Comparison of ENCODE assay signal across 8 mouse cellular contexts in the genomic region with DNA sequence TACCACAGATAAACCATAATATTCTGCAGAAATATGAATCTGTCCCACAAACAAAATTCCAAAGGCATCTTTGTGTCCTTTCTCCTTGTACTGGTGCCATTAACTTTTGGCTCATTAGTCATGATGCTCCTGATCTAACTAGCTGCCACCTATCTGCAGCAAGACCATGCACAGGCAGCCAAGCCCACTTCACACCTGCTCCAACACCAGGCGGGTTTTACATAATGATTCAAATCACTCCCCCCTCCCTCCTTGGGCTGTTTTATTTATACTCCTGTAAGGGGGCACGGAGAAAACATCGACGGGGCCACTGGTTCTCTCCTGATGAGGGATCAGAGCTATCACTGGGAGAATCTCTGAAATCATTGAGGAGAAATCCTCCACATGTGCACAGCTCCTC. TPM values are rescaled to one million over a fixed set of nuclear protein-coding genes. Genes with fewer than 3 reads are reported as not detected.
DNase-seq lines count a peak whose midpoint lies in the region; ATAC-seq and TF ChIP-seq lines count a peak whose summit lies in the region.

No protein-coding gene starts in this region.

- H3K27me3 ChIP-seq in lung, embryonic 15.5 days, result peaks cover 63% of the 10 kb centered on the region
- H3K27me3 ChIP-seq in limb, embryonic 12.5 days, result peaks cover 10% of the 10 kb centered on the region
- no peaks in the 10 kb centered on the region for H3K27me3 ChIP-seq in stomach, embryonic 15.5 days (replicated peaks)

- peak; percentile 58 for DNase-seq in cerebellum, adult 9-11 months
- no peak for DNase-seq in lung, adult 2 months

- H3K9ac ChIP-seq in lung, embryonic 15.5 days, result no peak overlapping the region
- H3K9ac ChIP-seq in limb, embryonic 12.5 days (replicated peaks), result no peak overlapping the region
- no peak overlapping the region for H3K9ac ChIP-seq in stomach, embryonic 15.5 days

- no peak for ATAC-seq in cerebellum, adult (ENCODE audit: insufficient number of reproducible peaks, low FRiP score, low TSS enrichment)
- no peak for ATAC-seq in lung, embryonic 15.5 days (ENCODE audit: borderline replicate concordance, extremely low read depth, low FRiP score, low TSS enrichment)
- ATAC-seq in limb, embryonic 12.5 days (ENCODE audit: insufficient number of reproducible peaks, insufficient read depth, low FRiP score, low TSS enrichment, low read depth), result no peak
- no peak for ATAC-seq in stomach, embryonic 15.5 days (ENCODE audit: insufficient read depth, low FRiP score, low read depth)
- ATAC-seq in granulocyte monocyte progenitor cell, adult 5-6 weeks (replicated peaks; ENCODE audit: poor library complexity, severe bottlenecking), result no peak
- no peak for ATAC-seq in megakaryocyte-erythroid progenitor cell, adult 5-6 weeks (replicated peaks; ENCODE audit: low FRiP score, low TSS enrichment, poor library complexity, severe bottlenecking)

- H3K4me1 ChIP-seq in lung, embryonic 15.5 days, result peaks cover 37% of the 10 kb centered on the region
- peaks cover 7% of the 10 kb centered on the region for H3K4me1 ChIP-seq in lung, adult 2 months (ENCODE audit: control insufficient read depth, insufficient read depth, low read length)
- peaks cover 27% of the 10 kb centered on the region for H3K4me1 ChIP-seq in limb, embryonic 12.5 days (replicated peaks)
- H3K4me1 ChIP-seq in stomach, embryonic 15.5 days, result peaks cover 24% of the 10 kb centered on the region

- H3K27ac ChIP-seq in lung, embryonic 15.5 days, result no peak overlapping the region
- no peak overlapping the region for H3K27ac ChIP-seq in limb, embryonic 12.5 days
- H3K27ac ChIP-seq in stomach, embryonic 15.5 days, result no peak overlapping the region

- no peak for TF ChIP-seq CTCF in lung, adult 2 months (IDR thresholded peaks at IDR 0.05; ENCODE audit: insufficient read depth, low read length)

- 12% methylated on average over 4 of the region's 4 CpGs for WGBS in lung, embryonic 15.5 days
- WGBS in lung, adult 2 months, result 39% methylated on average over 4 of the region's 4 CpGs
- 6% methylated on average over 4 of the region's 4 CpGs for WGBS in limb, embryonic 12.5 days
- WGBS in stomach, embryonic 15.5 days, result 22% methylated on average over 4 of the region's 4 CpGs

- no peaks in the 10 kb centered on the region for H3K36me3 ChIP-seq in lung, embryonic 15.5 days
- H3K36me3 ChIP-seq in limb, embryonic 12.5 days, result no peaks in the 10 kb centered on the region
- H3K36me3 ChIP-seq in stomach, embryonic 15.5 days, result no peaks in the 10 kb centered on the region

- H3K4me2 ChIP-seq in lung, embryonic 15.5 days, result peak overlapping the region; percentile 94
- H3K4me2 ChIP-seq in limb, embryonic 12.5 days, result peak overlapping the region; percentile 88
- H3K4me2 ChIP-seq in stomach, embryonic 15.5 days, result peak overlapping the region; percentile 97; the same call in 1 of the 2 replicates

- no peak for TF ChIP-seq POLR2A in lung, adult 2 months (IDR thresholded peaks at IDR 0.05; ENCODE audit: borderline replicate concordance, extremely low read depth, low read depth, low read length)

- H3K4me3 ChIP-seq in lung, embryonic 15.5 days, result peak overlapping the region; percentile 74
- H3K4me3 ChIP-seq in lung, adult 2 months (replicated peaks; ENCODE audit: extremely low read depth, low read depth, low read length), result no peak overlapping the region
- H3K4me3 ChIP-seq in limb, embryonic 12.5 days (replicated peaks), result peak overlapping the region; percentile 92
- no peak overlapping the region; the same call in 1 of the 2 replicates for H3K4me3 ChIP-seq in stomach, embryonic 15.5 days (replicated peaks)

- no peaks in the 10 kb centered on the region for H3K9me3 ChIP-seq in lung, embryonic 15.5 days
- H3K9me3 ChIP-seq in limb, embryonic 12.5 days, result no peaks in the 10 kb centered on the region
- no peaks in the 10 kb centered on the region for H3K9me3 ChIP-seq in stomach, embryonic 15.5 days

RNA-seq across cellular contexts. Expression of gene Crim1, which starts 1.2 kb away (rescaled TPM):
- polyA plus RNA-seq in lung, embryonic 15.5 days (2015; fragmentation: Nextera tagmentation; extraction: Ambion mirVana), result 4.4 and 4.7 TPM in 2 replicates
- polyA plus RNA-seq in lung, adult 2 months (2012; rRNA removed), result 95.7 and 119 TPM in 2 replicates
- 5.5 and 5.6 TPM in 2 replicates for polyA plus RNA-seq in limb, embryonic 12.5 days (2016; fragmentation: Nextera tagmentation; extraction: Ambion mirVana)
- 5.2 TPM in 2 replicates for polyA plus RNA-seq in stomach, embryonic 15.5 days (2015; fragmentation: Nextera tagmentation; extraction: Ambion mirVana)
- total RNA-seq in granulocyte monocyte progenitor cell, adult 5-6 weeks (2014; fragmentation: Nextera tagmentation), result 1.7 and 2.2 TPM in 2 replicates
- total RNA-seq in granulocyte monocyte progenitor cell, adult 5-6 weeks (2017), result 0.67 and 1.4 TPM in 2 replicates
- total RNA-seq in megakaryocyte-erythroid progenitor cell, adult 5-6 weeks (2014; fragmentation: Nextera tagmentation), result 5.0 and 18.9 TPM in 2 replicates
- 6.6 and 6.8 TPM in 2 replicates for total RNA-seq in megakaryocyte-erythroid progenitor cell, adult 5-6 weeks (2017)

Comparison
In these comparisons a context has a peak if more than half of its experiments do, and no peak if none do; other contexts are left out.
1. H3K4me3 ChIP-seq: peak in lung, embryonic 15.5 days (single experiment) and limb, embryonic 12.5 days (single experiment); none in lung, adult 2 months (single experiment) and stomach, embryonic 15.5 days (single experiment).
2. RNA of gene Crim1, which starts 1.2 kb away (polyA plus RNA-seq): 95.7 to 119 TPM in lung, adult 2 months; 5.5 to 5.6 TPM in limb, embryonic 12.5 days, 5.2 TPM in stomach, embryonic 15.5 days and 4.4 to 4.7 TPM in lung, embryonic 15.5 days; every median in the first group is over 10 times any median in the second.
3. Peak in every context shown above with its lines, with median percentiles within 50 percentile points of each other: H3K4me2 ChIP-seq.